Mouse (Mus musculus) hindbrain, embryonic 14.5 days (tissue): ENCODE data around the gene Ebf1. TPM values are rescaled to one million over a fixed set of nuclear protein-coding genes. Genes with fewer than 3 reads are reported as not detected.

ENCODE experiments used
- ATAC-seq: fragments of 200-750 bp; cut with Nextera tagmentation; 2 replicates; pipeline ENCODE4 v1.8.0; 2017; ENCODE audit warnings: moderate number of reproducible peaks, mild to moderate bottlenecking, moderate TSS enrichment, moderate library complexity; ENCODE audit not compliant: low FRiP score
- DNase-seq: peaks from one replicate; pipeline ENCODE4 v3.0.0-alpha.2; 2015; ENCODE audit warnings: low spot score
- H3K27ac ChIP-seq: fragments of 300-500 bp; sonication (generic); 2 replicates; pipeline ENCODE4 v1.5.1; 2014; ENCODE audit warnings: mild to moderate bottlenecking, moderate library complexity
- H3K27me3 ChIP-seq: fragments of 300-500 bp; sonication (generic); 2 replicates; pipeline ENCODE4 v1.6.1; 2014; ENCODE audit warnings: mild to moderate bottlenecking, low read length, mixed read lengths; ENCODE audit not compliant: control insufficient read depth, insufficient read depth
- H3K36me3 ChIP-seq: fragments of 300-500 bp; sonication (generic); replicated peaks from 2 replicates; pipeline ENCODE4 v1.6.1; 2014; ENCODE audit not compliant: control insufficient read depth, insufficient read depth
- H3K4me1 ChIP-seq: fragments of 300-500 bp; sonication (generic); replicated peaks from 2 replicates; pipeline ENCODE4 v1.6.1; 2014; ENCODE audit warnings: antibody characterized with exemption, low read length, mixed read lengths; ENCODE audit not compliant: control insufficient read depth, insufficient read depth
- H3K4me2 ChIP-seq: fragments of 300-500 bp; sonication (generic); replicated peaks from 2 replicates; pipeline ENCODE4 v1.6.1; 2014; ENCODE audit warnings: mild to moderate bottlenecking, moderate library complexity
- H3K4me3 ChIP-seq: fragments of 300-500 bp; sonication (generic); replicated peaks from 2 replicates; pipeline ENCODE4 v1.5.1; 2014; ENCODE audit warnings: mild to moderate bottlenecking, low read length
- H3K9ac ChIP-seq: fragments of 300-500 bp; sonication (generic); 2 replicates; pipeline ENCODE4 v1.6.1; 2014
- H3K9me3 ChIP-seq: fragments of 300-500 bp; sonication (generic); 2 replicates; pipeline ENCODE4 v1.6.1; 2016; ENCODE audit warnings: low read length; ENCODE audit not compliant: control insufficient read depth
- WGBS: fragments of 180-500 bp; shearing (Covaris S2); extraction: QIAGEN DNeasy Blood & Tissue Kit; methylation state at CpG from one replicate; pipeline ENCODE4 v1.1.7; 2014; 5-methylcytosine and 5-hydroxymethylcytosine counted together
- polyA plus RNA-seq: library from polyadenylated mRNA; unstranded; fragments of >200 nt; fragmentation: Nextera tagmentation; extraction: Ambion mirVana; gene quantifications from 2 replicates; pipeline ENCODE4 v1.2.1, GENCODE M21; 2014

Gene Ebf1
- polyA plus RNA-seq, 1 experiment from 2014 or later: 123 TPM

DNA sequence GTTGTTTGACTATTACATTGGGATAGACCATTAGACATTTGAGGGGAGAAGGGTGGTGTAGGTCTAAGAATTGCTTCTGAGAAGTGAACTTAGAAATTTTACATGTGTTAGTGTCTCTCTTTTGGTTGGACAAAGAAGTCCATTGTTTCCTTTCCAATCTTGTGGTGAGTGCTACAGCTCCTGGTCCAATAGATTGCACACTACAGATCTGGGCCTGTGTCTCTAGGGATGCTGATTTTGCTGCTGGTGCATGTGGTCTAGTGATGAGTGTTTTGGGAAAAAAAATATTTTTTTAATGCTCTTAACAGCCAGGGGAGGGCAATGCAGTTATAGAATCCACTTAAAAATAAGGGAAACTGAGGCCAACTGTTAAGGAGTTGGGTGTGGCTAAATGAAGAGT is 276.9 kb downstream of the Ebf1 start:
- no peak for ATAC-seq
- Histone ChIP-seq H3K27me3 (no peaks in the 10 kb centered on the region), H3K4me2 (no peak overlapping the region), H3K27ac (no peak overlapping the region), H3K4me1 (peaks cover 24% of the 10 kb centered on the region), H3K36me3 (no peaks in the 10 kb centered on the region), H3K9me3 (no peaks in the 10 kb centered on the region), H3K4me3 (no peak overlapping the region), H3K9ac (no peak overlapping the region)
- DNase-seq: no peak

DNA sequence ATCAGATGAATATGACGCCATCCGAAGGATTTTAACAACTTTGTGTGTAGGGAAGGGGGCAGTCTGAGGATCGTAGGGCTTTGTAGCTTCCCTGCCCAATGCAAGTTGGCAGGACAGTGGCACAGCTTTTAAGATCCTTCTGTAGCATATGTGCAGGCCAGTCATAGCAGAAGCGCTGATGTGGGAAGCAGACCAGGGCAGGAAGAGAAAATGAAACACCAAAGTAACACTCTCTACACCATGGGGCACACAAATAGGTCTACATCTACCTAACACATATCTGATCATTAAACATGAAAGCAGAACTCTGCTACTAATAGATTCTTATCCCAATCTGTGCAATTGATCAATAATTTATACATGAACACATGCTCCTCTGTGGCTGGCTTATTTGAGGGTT is 277.7 kb downstream of the Ebf1 start:
- Histone ChIP-seq H3K4me2 (no peak overlapping the region), H3K27me3 (no peaks in the 10 kb centered on the region), H3K9ac (no peak overlapping the region), H3K36me3 (no peaks in the 10 kb centered on the region), H3K4me1 (peaks cover 29% of the 10 kb centered on the region), H3K4me3 (no peak overlapping the region), H3K9me3 (no peaks in the 10 kb centered on the region), H3K27ac (no peak overlapping the region)
- ATAC-seq (no peak), DNase-seq (no peak)
- 96% methylated on average over 4 of the region's 4 CpGs for WGBS

DNA sequence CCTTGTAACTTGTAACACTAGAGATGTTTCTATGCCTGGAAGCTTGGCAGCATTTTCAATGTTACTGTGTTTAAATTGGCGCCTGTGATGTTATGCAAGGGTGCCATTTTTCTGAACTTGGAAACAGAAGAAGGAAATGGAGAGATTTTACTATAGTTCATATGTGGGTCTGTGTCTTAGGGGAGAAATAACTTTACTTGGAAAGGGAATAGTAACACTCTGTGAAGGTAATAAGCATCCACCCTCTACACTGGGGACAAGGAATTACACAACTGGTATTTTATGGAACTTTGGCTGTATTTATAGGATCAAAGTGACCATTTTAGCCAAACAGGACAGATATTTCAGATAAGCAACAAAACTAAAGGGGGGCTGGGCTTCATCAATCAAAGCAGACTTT is 278.8 kb downstream of the Ebf1 start:
- ATAC-seq (no peak), DNase-seq (no peak)
- Histone ChIP-seq H3K27ac (no peak overlapping the region), H3K9me3 (no peaks in the 10 kb centered on the region), H3K9ac (no peak overlapping the region), H3K4me3 (no peak overlapping the region), H3K4me2 (no peak overlapping the region), H3K27me3 (no peaks in the 10 kb centered on the region), H3K4me1 (peaks cover 38% of the 10 kb centered on the region), H3K36me3 (no peaks in the 10 kb centered on the region)
- WGBS: 92% methylated on average over 1 of the region's 1 CpGs

DNA sequence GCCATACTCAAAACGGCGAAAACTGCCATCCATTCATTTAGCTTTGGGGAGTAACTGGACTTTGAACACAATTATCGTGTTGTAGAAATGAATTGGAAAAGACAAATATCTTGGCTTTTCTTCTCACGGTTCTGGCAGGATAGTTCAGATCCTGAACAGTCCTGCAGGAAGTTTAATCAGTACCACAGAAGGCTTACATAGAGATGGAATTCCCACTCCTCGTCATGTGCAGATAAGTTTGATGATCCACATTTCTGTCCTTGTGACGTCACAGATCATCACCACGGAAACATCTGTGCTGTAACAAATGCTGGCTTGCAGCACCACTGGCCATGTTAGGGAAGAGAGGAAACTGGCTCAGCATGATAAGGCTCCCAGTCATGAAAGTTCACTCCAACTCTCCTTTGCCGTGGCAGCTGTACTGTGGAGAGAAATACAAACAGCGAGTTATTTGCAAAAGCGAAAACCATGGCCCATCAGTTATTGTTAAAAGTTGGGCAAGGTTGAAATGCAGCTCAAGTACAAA is 280.1 kb downstream of the Ebf1 start:
- Histone ChIP-seq H3K36me3 (no peaks in the 10 kb centered on the region), H3K9ac (no peak overlapping the region), H3K27me3 (no peaks in the 10 kb centered on the region), H3K4me2 (no peak overlapping the region), H3K9me3 (no peaks in the 10 kb centered on the region), H3K4me1 (peaks cover 39% of the 10 kb centered on the region), H3K4me3 (no peak overlapping the region), H3K27ac (no peak overlapping the region)
- no peak for ATAC-seq
- DNase-seq: no peak
- WGBS: 73% methylated on average over 10 of the region's 10 CpGs

DNA sequence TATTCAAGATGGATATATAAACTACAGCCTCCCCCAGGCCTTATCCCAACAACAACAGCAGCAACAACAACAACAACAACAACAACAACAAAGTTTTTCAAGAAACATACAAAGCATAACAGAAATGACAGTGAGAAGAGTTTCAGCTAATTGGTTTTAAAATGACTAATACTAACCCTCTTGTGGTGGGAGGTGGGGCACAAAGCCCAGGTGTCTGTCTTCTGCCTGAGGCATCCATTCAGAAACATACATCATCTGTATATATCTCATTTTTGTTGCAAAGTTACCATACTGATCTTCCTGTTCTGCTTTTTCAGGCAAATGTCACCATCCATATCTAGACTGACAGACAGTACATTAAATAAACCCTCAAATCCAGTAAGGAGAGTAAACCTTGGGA is 282.4 kb downstream of the Ebf1 start:
- no peak overlapping the region; the same call in 1 of the 2 replicates for H3K27ac ChIP-seq
- no peaks in the 10 kb centered on the region for H3K36me3 ChIP-seq
- DNase-seq (no peak), ATAC-seq (no peak)
- peaks cover 44% of the 10 kb centered on the region for H3K4me1 ChIP-seq
- no peaks in the 10 kb centered on the region for H3K9me3 ChIP-seq
- H3K27me3 ChIP-seq: no peaks in the 10 kb centered on the region
- H3K4me3 ChIP-seq: no peak overlapping the region
- H3K4me2 ChIP-seq: no peak overlapping the region
- no peak overlapping the region for H3K9ac ChIP-seq

DNA sequence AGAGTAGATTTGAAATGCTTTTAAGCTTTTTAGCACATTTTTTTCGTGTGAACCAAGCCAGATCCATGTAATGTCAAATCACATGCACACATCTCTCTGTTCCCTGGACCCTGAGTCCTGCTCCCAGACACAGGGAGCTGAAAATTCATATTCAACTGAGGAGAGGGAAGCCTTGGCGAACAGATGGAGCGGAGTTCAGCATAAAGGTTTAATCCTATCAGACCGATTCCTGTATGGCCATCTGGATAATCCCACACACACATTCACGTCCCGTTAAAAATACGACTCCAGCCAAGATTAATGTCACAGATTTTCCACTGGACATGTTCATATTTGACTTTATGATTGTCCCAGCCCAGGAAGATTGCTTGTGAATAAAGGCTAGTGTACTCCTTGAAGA is 282.8 kb downstream of the Ebf1 start:
- H3K9ac ChIP-seq: no peak overlapping the region
- H3K4me1 ChIP-seq: peaks cover 49% of the 10 kb centered on the region
- H3K9me3 ChIP-seq: no peaks in the 10 kb centered on the region
- H3K4me2 ChIP-seq: peak overlapping the region; percentile 1; the same call in 1 of the 2 replicates
- ATAC-seq (no peak), DNase-seq (no peak)
- H3K27me3 ChIP-seq: no peaks in the 10 kb centered on the region
- WGBS: 42% methylated on average over 7 of the region's 7 CpGs
- peak overlapping the region; percentile 46; the same call in 1 of the 2 replicates for H3K27ac ChIP-seq
- H3K4me3 ChIP-seq: no peak overlapping the region
- H3K36me3 ChIP-seq: no peaks in the 10 kb centered on the region

DNA sequence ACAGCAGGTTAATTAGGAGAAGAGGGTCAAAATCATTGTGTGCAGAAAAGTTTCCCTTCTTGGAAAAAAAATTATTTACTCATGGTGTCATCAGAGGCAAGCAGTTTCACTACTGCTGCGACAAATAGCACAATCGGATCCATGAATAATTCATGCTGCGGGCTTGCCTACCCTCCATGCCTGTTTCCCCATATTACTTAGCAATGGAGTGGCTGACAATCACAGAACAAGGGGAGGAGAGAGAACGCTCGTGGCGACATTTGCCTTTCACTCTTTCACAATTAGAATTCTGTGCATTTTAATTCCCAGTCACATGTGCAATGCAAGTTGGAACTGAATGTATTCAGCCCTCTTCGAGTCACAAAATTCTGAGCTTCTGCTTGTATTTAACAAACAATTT is 283.4 kb downstream of the Ebf1 start:
- Histone ChIP-seq H3K36me3 (no peaks in the 10 kb centered on the region), H3K4me3 (no peak overlapping the region), H3K4me1 (peaks cover 50% of the 10 kb centered on the region), H3K9me3 (no peaks in the 10 kb centered on the region), H3K4me2 (peak overlapping the region; percentile 1; the same call in 1 of the 2 replicates), H3K9ac (no peak overlapping the region), H3K27me3 (no peaks in the 10 kb centered on the region), H3K27ac (peak overlapping the region; percentile 46; the same call in 1 of the 2 replicates)
- ATAC-seq (peak; percentile 60; the same call in 1 of the 2 replicates), DNase-seq (peak; percentile 58)
- 15% methylated on average over 7 of the region's 7 CpGs for WGBS

DNA sequence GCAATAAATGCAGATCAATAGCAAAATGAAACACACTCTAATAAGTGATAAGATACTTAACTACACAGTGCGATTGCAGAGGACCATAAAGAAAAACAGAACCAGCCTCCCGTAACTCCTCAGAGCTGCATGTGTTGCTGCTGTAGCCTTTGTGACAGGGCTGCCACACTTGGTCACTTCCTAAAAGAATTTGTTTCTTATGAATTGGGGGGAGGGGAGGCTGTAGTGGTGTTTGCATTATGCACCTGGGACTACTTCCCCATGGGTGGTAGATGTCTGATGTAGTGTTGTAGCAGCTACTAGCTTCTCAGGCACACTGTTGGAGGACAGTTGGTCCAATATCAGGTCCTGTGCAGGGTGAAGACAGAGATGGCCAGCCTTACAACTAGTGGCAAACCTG is 284.6 kb downstream of the Ebf1 start:
- H3K9me3 ChIP-seq: no peaks in the 10 kb centered on the region
- no peaks in the 10 kb centered on the region for H3K27me3 ChIP-seq
- no peak for ATAC-seq
- H3K4me3 ChIP-seq: no peak overlapping the region
- H3K4me2 ChIP-seq: no peak overlapping the region
- no peak overlapping the region for H3K9ac ChIP-seq
- DNase-seq: no peak
- peaks cover 43% of the 10 kb centered on the region for H3K4me1 ChIP-seq
- no peak overlapping the region; the same call in 1 of the 2 replicates for H3K27ac ChIP-seq
- H3K36me3 ChIP-seq: no peaks in the 10 kb centered on the region
- 58% methylated on average over 2 of the region's 2 CpGs for WGBS

DNA sequence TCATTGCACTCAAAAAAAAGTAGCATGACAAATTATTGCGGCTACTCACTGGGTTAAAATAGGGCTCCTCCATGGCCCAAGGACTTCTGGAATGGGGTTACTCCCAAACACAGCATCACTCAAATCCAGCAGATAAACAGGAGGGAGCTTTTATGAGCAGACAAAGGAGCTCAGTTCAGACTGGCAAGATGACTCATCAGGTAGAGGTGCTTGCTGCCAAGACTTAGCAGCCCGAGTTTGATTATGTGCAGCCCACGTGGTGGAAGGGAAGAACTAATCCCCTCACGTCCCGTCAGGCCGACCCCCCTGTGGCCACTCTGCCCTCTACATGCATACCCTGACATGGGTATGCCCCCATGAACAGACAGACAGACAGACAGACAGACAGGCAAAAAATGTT is 285.0 kb downstream of the Ebf1 start:
- H3K27me3 ChIP-seq: no peaks in the 10 kb centered on the region
- no peak overlapping the region for H3K9ac ChIP-seq
- H3K36me3 ChIP-seq: no peaks in the 10 kb centered on the region
- H3K4me3 ChIP-seq: no peak overlapping the region
- H3K4me2 ChIP-seq: no peak overlapping the region
- H3K9me3 ChIP-seq: no peaks in the 10 kb centered on the region
- ATAC-seq (no peak), DNase-seq (no peak)
- H3K4me1 ChIP-seq: peaks cover 43% of the 10 kb centered on the region
- WGBS: 53% methylated on average over 6 of the region's 6 CpGs
- H3K27ac ChIP-seq: no peak overlapping the region; the same call in 1 of the 2 replicates

DNA sequence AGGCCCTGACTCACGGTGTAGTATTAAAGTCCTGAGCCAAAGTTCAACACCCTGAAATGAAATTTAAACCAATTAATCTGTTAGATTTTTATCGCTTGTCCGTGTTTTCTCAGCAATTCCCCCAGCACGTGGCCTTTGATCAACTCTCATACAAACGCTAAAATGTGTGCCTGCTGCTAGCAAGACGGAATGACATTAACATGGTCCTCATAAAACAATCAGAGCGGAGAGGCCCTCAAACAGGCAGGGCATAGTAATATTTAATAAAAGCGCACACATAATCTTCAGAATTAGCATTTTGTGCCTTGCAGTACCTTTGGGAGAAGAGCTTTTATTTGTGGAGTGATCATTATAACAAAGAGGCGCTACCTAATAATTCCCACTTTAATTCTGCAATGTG is 287.0 kb downstream of the Ebf1 start:
- 19% methylated on average over 9 of the region's 9 CpGs for WGBS
- no peak for ATAC-seq

More for the DNA sequence above, 287.0 kb downstream of the Ebf1 start:
- no peaks in the 10 kb centered on the region for H3K27me3 ChIP-seq
- H3K27ac ChIP-seq: peak overlapping the region; percentile 70
- H3K36me3 ChIP-seq: peaks cover 10% of the 10 kb centered on the region; the same call in 1 of the 2 replicates
- DNase-seq: no peak
- no peak overlapping the region for H3K4me2 ChIP-seq
- no peak overlapping the region for H3K4me3 ChIP-seq
- H3K9ac ChIP-seq: no peak overlapping the region
- H3K9me3 ChIP-seq: no peaks in the 10 kb centered on the region
- peaks cover 43% of the 10 kb centered on the region for H3K4me1 ChIP-seq
